Mouse (Mus musculus) left cerebral cortex, adult 11 months (tissue): ENCODE data around the gene Olfr1306.

Experiments used
- DNase-seq: peaks from one replicate; pipeline ENCODE4 v3.0.0; 2022; ENCODE audit warnings: low spot score

Gene Olfr1306

DNA sequence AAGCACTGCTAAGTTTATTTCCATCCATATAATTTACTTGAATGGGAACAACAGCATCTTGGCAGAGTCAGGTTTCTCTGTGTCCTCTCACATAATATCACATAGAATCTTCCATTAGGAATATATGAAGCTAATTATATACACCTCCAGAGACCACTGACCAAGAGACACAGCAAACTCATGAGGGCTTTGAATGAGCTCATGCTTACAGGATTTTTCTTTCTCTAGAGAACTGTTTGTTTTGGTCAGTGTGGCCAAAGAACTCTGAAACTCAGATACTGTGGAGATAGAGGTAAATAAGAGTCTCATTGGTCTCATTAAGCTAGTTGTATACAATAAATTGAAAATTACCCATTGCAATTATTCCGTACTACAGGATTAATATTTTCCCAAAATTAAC lies at the start of gene Olfr1306:
Olfr1306 (minus strand) TSS at position 101 of the 400 bp plus-strand sequence.
- DNase-seq: no peak

DNA sequence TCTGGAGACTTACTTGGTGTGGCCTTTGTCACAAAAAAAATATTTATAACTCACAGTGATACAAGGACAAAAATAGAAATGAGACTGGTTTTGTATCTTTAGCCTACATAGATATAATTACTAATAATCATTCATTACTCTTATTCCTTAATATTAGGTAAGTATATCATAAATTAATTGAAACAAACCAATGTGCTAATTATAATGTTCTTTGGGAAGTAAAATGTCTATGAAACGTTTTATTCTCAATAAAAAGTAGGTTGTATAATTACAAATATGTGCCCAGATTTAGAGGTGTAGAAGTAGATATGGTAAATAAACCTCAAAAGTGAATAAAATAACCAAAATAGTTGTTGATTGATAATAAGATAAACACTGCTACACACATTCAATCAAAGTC lies 48.8 kb upstream of the Olfr1306 start, which contains the start of gene Olfr1308:
Olfr1308 (minus strand) TSS at position 101 of the 400 bp plus-strand sequence.
- DNase-seq: no peak

DNA sequence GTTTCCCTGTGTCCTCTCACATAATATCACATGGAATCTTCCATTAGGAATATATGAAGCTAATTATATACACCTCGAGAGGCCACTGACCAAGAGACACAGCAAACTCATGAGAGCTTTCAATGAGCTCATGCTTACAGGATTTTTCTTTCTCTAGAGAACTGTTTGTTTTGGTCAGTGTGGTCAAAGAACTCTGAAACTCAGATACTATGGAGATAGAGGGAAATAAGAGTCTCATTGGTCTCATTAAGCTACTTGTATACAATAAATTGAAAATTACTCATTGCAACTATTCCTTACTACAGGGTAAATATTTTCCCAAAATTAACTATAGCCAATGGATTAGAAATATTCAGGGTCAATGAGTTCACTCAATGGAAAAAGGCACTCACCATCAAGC lies 33.3 kb upstream of the Olfr1306 start, which contains the start of gene Olfr1307:
Olfr1307 (minus strand) TSS at position 101 of the 400 bp plus-strand sequence.
- DNase-seq: no peak

DNA sequence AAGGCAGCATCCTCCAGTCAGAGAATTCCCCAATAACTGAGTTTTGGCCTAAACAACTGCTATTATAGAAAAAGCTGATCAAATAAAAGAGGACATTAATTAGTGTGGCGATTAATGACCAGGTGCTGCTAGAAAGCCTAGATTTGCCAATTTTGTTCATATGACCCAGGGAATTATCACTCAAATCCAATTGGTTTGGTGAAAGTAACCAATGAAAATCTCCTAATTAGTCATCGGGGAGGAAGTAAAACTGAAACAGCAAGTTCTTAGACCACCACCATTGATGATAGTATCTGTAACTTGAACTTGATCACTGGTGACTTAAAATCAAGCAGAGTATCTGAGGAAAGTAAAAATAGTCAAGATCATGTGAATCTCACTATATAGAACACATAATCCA lies 39.0 kb downstream of the Olfr1306 start, which contains the start of gene Olfr1305:
Olfr1305 (minus strand) TSS at position 101 of the 400 bp plus-strand sequence.
- DNase-seq: no peak
